Mouse (Mus musculus) small intestine, adult 2 months (tissue): ENCODE data around the gene Aldh2. TPM values are rescaled to one million over a fixed set of nuclear protein-coding genes. Genes with fewer than 3 reads are reported as not detected.
A peak's percentile ranks its signal among the peaks of the same experiment; 100 is the strongest.
"Not testable (repeated sequence)": the region's sequence is repeated elsewhere in the genome, so short reads cannot be mapped to it uniquely, and the experiment has no call there.

Experiments used
- H3K27ac ChIP-seq: fragments of 200-500 bp; 2 replicates; pipeline ENCODE4 v1.5.1; 2012; ENCODE audit warnings: low read depth, low read length, control low read depth, inconsistent platforms; ENCODE audit not compliant: insufficient read depth
- H3K27me3 ChIP-seq: fragments of 200-500 bp; 2 replicates; pipeline ENCODE4 v1.6.1; 2012; ENCODE audit warnings: mild to moderate bottlenecking, moderate library complexity, low read length, inconsistent platforms; ENCODE audit not compliant: control insufficient read depth, insufficient read depth
- H3K36me3 ChIP-seq: fragments of 200-500 bp; 2 replicates; pipeline ENCODE4 v1.6.1; 2012; ENCODE audit warnings: mild to moderate bottlenecking, low read length, control low read depth, inconsistent platforms; ENCODE audit not compliant: control insufficient read depth, insufficient read depth
- H3K4me1 ChIP-seq: fragments of 200-500 bp; 2 replicates; pipeline ENCODE4 v1.6.1; 2012; ENCODE audit warnings: low read length, inconsistent platforms, mixed read lengths; ENCODE audit not compliant: control insufficient read depth, insufficient read depth, insufficient read length
- H3K4me3 ChIP-seq: fragments of 200-500 bp; 2 replicates; pipeline ENCODE4 v1.5.1; 2012; ENCODE audit warnings: low read depth, mild to moderate bottlenecking, control low read depth, inconsistent platforms, low read length, moderate library complexity
- CTCF ChIP-seq: fragments of 200-500 bp; IDR thresholded peaks from 2 replicates; pipeline ENCODE4 v1.5.1; 2012; ENCODE audit warnings: low read depth, mild to moderate bottlenecking, control low read depth, inconsistent platforms, low read length, moderate library complexity, mixed read lengths; ENCODE audit not compliant: insufficient replicate concordance, insufficient read length; ENCODE audit errors: extremely low read depth
- POLR2A ChIP-seq: fragments of 200-500 bp; IDR thresholded peaks from 2 replicates; pipeline ENCODE4 v1.6.1; 2012; ENCODE audit warnings: low read depth, mild to moderate bottlenecking, control low read depth, inconsistent platforms, low read length, moderate library complexity
- WGBS: fragments of 180-500 bp; shearing (Covaris S2); methylation state at CpG from one replicate; pipeline ENCODE4 v1.1.7; 2018; 5-methylcytosine and 5-hydroxymethylcytosine counted together
- polyA plus RNA-seq: library from polyadenylated mRNA; depleted of rRNA; stranded (reverse); fragments of >200 nt; gene quantifications from 2 replicates; pipeline ENCODE4 v1.2.3, GENCODE M21; 2012

Aldh2 gene
- polyA plus RNA-seq, 1 experiment: 324 TPM

- H3K36me3 ChIP-seq: no peaks in the 10 kb centered on the region; the same call in 1 of the 2 replicates
- H3K27me3 ChIP-seq: no peaks in the 10 kb centered on the region
- no peak overlapping the region for H3K27ac ChIP-seq
- WGBS: 90% methylated on average over 3 of the region's 3 CpGs
- H3K4me3 ChIP-seq: no peak overlapping the region
- peaks cover 2% of the 10 kb centered on the region; the same call in 1 of the 2 replicates for H3K4me1 ChIP-seq
- TF ChIP-seq POLR2A (no peak), CTCF (no peak)
Measured at GRCm38 (mm10) chr5:121623241-121623640, 29.6 kb upstream of the Aldh2 start.

DNA sequence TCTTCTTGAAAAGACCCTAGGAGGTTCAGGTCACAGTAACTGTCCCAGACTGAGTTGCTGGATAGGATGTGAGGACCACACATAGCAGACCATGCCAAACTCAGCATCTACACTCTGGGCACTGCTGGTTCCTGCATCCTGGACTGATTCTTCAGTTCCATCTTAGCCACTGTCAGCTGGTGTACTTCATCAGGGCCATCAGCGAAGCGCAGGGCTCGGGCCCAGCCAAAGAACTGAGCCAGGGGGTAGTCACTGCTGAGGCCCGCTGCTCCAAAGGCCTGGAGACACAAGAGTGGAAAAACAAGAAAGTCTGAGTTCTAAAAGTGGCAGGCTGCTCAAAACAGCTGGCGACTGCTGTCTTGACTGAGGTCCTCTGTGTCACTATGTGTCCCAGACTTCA, 27.5 kb upstream of the Aldh2 start:
- WGBS: 92% methylated on average over 5 of the region's 5 CpGs
- Histone ChIP-seq H3K4me1 (peaks cover 2% of the 10 kb centered on the region; the same call in 1 of the 2 replicates), H3K27ac (no peak overlapping the region), H3K36me3 (no peaks in the 10 kb centered on the region; the same call in 1 of the 2 replicates), H3K4me3 (no peak overlapping the region), H3K27me3 (no peaks in the 10 kb centered on the region)
- TF ChIP-seq POLR2A (no peak), CTCF (no peak)

DNA sequence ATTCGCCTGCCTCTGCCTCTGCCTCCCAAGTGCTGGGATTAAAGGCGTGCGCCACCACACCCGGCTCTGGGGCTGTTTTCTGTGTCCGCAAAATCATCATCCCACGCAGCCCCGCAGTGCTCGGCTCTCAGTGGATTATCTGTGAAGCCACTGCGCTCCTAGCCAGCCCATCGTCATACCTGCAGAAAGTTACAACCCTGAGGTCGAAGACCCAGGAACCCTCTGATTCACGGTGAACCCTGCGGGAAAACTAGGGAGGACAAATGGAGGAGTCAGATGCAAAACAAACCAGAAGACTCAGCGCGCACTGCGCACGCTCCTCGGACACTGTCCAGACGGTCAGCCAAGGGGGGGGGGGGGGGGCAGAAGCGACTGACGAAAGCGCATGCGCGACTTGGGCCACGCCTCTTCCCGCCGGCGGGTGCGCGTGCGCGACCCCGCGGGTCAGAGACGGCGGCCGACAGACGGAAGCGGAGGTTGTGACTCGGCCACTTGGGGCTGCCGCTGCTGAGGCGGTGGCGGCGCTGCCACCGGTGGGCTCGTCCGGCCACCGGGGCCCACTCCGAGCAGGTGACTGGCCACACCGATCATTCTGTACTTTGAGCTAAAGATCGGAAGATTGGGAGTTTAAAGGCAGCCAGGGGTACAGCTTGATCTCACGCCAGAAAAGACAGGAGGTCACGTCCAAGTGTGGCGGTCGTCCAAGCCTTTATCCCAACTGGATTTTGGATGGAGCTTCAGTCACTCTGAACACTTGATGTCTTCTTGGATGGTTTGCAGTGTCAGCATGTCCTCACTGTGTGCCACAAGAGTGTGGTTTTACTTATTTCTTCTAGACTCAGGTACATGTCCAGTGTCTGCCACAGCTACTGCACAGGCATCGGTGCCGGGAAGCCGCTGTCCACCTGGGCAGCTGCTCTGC, 25.2 kb upstream of the Aldh2 start, which contains the start of gene Acad12:
Gene Acad12, minus strand, starts transcription at position 347 of the 922 bp plus-strand sequence.
- Histone ChIP-seq H3K36me3 (no peaks in the 10 kb centered on the region), H3K4me1 (peaks cover 2% of the 10 kb centered on the region; the same call in 1 of the 2 replicates), H3K27me3 (no peaks in the 10 kb centered on the region), H3K27ac (peak within 1 kb of the TSS; percentile 84), H3K4me3 (peak within 1 kb of the TSS; percentile 73)
- WGBS: under 1% methylated on average over 58 of the region's 58 CpGs
- TF ChIP-seq CTCF: no peak
- TF ChIP-seq POLR2A: peak; percentile 89

DNA sequence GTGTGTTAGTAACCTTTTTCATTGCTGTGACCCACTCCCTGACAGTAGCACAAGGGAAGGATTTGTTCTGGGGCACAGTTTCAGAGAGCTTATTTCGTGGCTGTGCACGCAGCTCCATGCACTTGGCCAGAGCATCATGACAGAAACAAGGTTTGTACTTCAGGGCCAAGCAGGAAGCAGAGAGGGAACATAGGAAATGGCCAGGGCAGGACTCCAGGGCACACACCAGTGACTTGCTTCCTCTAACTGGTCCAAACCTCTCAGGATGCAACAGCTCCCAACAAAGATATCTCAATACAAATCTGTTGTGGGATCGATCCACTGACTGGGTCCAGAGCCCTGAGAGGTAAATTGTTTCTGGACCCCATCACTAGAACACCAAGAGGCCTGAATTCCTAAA, 21.3 kb upstream of the Aldh2 start:
- H3K4me1 ChIP-seq, H3K4me3 ChIP-seq, H3K27ac ChIP-seq, H3K36me3 ChIP-seq, H3K27me3 ChIP-seq: not testable (repeated sequence)
- WGBS: 78% methylated on average over 3 of the region's 3 CpGs

DNA sequence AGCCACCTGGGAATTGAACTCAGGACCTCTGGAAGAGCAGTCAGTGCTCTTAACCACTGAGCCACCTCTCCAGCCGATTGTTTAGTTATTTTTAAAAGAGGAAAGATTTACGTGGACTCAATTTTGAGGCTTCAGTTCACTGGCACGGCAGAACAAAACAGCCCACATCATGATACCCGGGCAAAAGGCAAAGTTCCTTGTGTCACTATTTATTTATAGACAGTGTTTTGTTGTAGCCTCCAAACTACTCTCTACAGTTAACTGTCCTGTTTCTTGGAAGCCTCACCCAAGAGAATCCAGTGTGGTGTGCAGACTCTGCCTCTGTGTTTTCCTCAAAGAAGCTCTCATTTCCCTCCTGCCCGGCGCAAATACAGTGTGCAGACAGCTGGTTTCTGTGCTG, 18.4 kb upstream of the Aldh2 start:
- Histone ChIP-seq H3K27me3 (no peaks in the 10 kb centered on the region), H3K36me3 (no peaks in the 10 kb centered on the region), H3K4me1 (no peaks in the 10 kb centered on the region), H3K27ac (no peak overlapping the region), H3K4me3 (no peak overlapping the region)
- WGBS: 81% methylated on average over 6 of the region's 6 CpGs
- TF ChIP-seq POLR2A: no peak
- no peak for TF ChIP-seq CTCF

- 66% methylated on average over 8 of the region's 8 CpGs for WGBS
- not testable (repeated sequence) for H3K36me3 ChIP-seq, H3K4me3 ChIP-seq, H3K27ac ChIP-seq, H3K4me1 ChIP-seq, H3K27me3 ChIP-seq
Measured at GRCm38 (mm10) chr5:121609556-121610135, 16.0 kb upstream of the Aldh2 start.

DNA sequence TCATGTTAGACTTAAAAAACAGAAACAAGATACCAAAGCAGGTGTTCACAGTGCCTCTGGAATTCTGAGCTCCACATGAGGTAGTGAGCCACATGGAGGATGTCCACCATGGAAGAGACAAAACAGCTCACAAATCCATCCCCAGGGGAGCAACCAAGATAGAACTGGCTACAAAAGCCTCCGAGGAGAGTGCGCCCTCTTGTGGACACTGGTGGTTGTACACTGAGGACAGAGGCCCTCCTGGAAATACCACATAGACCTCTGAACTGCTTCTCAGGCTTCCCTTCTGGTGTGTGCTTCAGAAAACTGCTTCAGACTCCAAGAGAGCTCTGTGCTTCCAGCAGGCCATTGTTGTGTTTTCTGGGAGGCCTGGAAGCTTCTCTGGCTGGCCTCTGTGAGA, 12.5 kb upstream of the Aldh2 start:
- 0% methylated on average over 2 of the region's 2 CpGs for WGBS
- TF ChIP-seq POLR2A (no peak), CTCF (peak; percentile 88; the same call in 1 of the 2 replicates)
- Histone ChIP-seq H3K27me3 (no peaks in the 10 kb centered on the region), H3K36me3 (no peaks in the 10 kb centered on the region), H3K4me1 (peaks cover 8% of the 10 kb centered on the region; the same call in 1 of the 2 replicates), H3K4me3 (no peak overlapping the region), H3K27ac (no peak overlapping the region)

DNA sequence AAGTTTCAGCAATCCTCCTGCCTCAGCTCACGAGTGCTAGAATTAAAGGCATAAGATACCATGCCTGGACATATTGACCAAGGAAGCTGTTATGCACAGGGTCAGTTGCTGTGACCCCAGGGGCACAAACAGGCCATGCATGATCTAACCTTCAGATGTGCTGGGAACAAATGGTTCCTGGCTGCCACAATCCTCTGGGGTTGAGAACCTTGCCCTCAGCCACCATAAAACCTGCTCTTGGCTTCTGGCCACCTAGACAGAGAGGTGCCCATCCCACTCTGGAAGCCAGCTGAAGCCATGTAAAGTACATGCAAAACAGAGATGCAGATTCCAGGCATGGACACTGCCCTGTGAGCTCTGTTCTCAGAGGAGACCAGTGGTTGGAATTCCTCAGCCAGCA, 10.2 kb upstream of the Aldh2 start:
- WGBS: 29% methylated on average over 1 of the region's 1 CpGs
- H3K4me1 ChIP-seq, H3K27me3 ChIP-seq, H3K4me3 ChIP-seq, H3K36me3 ChIP-seq: not testable (repeated sequence)
- H3K27ac ChIP-seq: peak overlapping the region; percentile 97
